Mouse (Mus musculus) forebrain, embryonic 12.5 days (tissue): Measurements from ENCODE around the gene Heatr5a. TPM values are rescaled to one million over a fixed set of nuclear protein-coding genes. Genes with fewer than 3 reads are reported as not detected.

Experiments
- ATAC-seq: fragments of 200-750 bp; cut with Nextera tagmentation; 2 replicates; pipeline ENCODE4 v1.8.0; 2017; ENCODE audit warnings: moderate TSS enrichment; ENCODE audit not compliant: low FRiP score
- H3K27ac ChIP-seq: fragments of 300-500 bp; sonication (generic); 2 replicates; pipeline ENCODE4 v1.5.1; 2016; ENCODE audit warnings: mild to moderate bottlenecking
- H3K27me3 ChIP-seq: fragments of 300-500 bp; sonication (generic); 2 replicates; pipeline ENCODE4 v1.6.1; 2016; ENCODE audit warnings: mild to moderate bottlenecking
- H3K36me3 ChIP-seq: fragments of 300-500 bp; sonication (generic); replicated peaks from 2 replicates; pipeline ENCODE4 v1.6.1; 2016; ENCODE audit warnings: mild to moderate bottlenecking
- H3K4me1 ChIP-seq: fragments of 300-500 bp; sonication (generic); 2 replicates; pipeline ENCODE4 v1.6.1; 2016
- H3K4me2 ChIP-seq: fragments of 300-500 bp; sonication (generic); 2 replicates; pipeline ENCODE4 v1.6.1; 2016; ENCODE audit warnings: mild to moderate bottlenecking, moderate library complexity
- H3K4me3 ChIP-seq: fragments of 300-500 bp; sonication (generic); replicated peaks from 2 replicates; pipeline ENCODE4 v1.5.1; 2016; ENCODE audit warnings: mild to moderate bottlenecking
- H3K9ac ChIP-seq: fragments of 300-500 bp; sonication (generic); 2 replicates; pipeline ENCODE4 v1.6.1; 2016; ENCODE audit warnings: mild to moderate bottlenecking
- H3K9me3 ChIP-seq: fragments of 300-500 bp; sonication (generic); 2 replicates; pipeline ENCODE4 v1.6.1; 2016
- WGBS: fragments of 180-500 bp; shearing (Covaris S2); methylation state at CpG from one replicate; pipeline ENCODE4 v1.1.7; 2016; 5-methylcytosine and 5-hydroxymethylcytosine counted together
- polyA plus RNA-seq: library from polyadenylated mRNA; unstranded; fragments of >200 nt; fragmentation: Nextera tagmentation; extraction: Ambion mirVana; gene quantifications from 2 replicates; pipeline ENCODE4 v1.2.1, GENCODE M21; 2016

The Heatr5a gene
- polyA plus RNA-seq, 1 experiment from 2014 or later = 12.6 TPM

- Histone ChIP-seq H3K4me2 (peak overlapping the region; percentile 68), H3K9ac (no peak overlapping the region), H3K27ac (no peak overlapping the region), H3K4me3 (peak overlapping the region; percentile 95; the same call in 1 of the 2 replicates), H3K27me3 (0 out of 2 replicates have a peak, but pooled peaks cover 2% of the 10 kb centered on the region), H3K4me1 (peaks cover 20% of the 10 kb centered on the region), H3K36me3 (0 out of 2 replicates have a peak, but pooled peaks cover 3% of the 10 kb centered on the region), H3K9me3 (no peaks in the 10 kb centered on the region)
- ATAC-seq = no peak
- 82% methylated on average over 1 of the region's 1 CpGs for WGBS
These were observed 140.4 kb downstream of the Heatr5a start for GRCm38 (mm10) chr12:51830671-51831070.

- Histone ChIP-seq H3K9me3 (no peaks in the 10 kb centered on the region), H3K9ac (peak overlapping the region; percentile 97), H3K4me1 (peaks cover 20% of the 10 kb centered on the region), H3K4me3 (peak overlapping the region; percentile 95), H3K4me2 (peak overlapping the region; percentile 68), H3K27me3 (0 out of 2 replicates have a peak, but pooled peaks cover 2% of the 10 kb centered on the region), H3K27ac (peak overlapping the region; percentile 99), H3K36me3 (peaks cover 8% of the 10 kb centered on the region)
- 2% methylated on average over 12 of the region's 12 CpGs for WGBS
- peak; percentile 5; the same call in 1 of the 2 replicates for ATAC-seq
These were observed 141.1 kb downstream of the Heatr5a start for GRCm38 (mm10) chr12:51830077-51830402.

GRCm38 (mm10) chr12:51829290-51830076 is 141.6 kb downstream of the Heatr5a start, which contains the start of gene Hectd1:
Gene Hectd1 (minus strand): TSS chr12:51829536.
- Histone ChIP-seq H3K4me3 (peak within 1 kb of the TSS; percentile 95), H3K4me1 (peaks cover 20% of the 10 kb centered on the region), H3K27ac (peak within 1 kb of the TSS; percentile 99), H3K4me2 (peak within 1 kb of the TSS; percentile 68), H3K9ac (peak within 1 kb of the TSS; percentile 97), H3K27me3 (0 out of 2 replicates have a peak, but pooled peaks cover 2% of the 10 kb centered on the region), H3K36me3 (peaks cover 13% of the 10 kb centered on the region), H3K9me3 (no peaks in the 10 kb centered on the region)
- peak; percentile 94 for ATAC-seq
- under 1% methylated on average over 80 of the region's 114 CpGs for WGBS

DNA sequence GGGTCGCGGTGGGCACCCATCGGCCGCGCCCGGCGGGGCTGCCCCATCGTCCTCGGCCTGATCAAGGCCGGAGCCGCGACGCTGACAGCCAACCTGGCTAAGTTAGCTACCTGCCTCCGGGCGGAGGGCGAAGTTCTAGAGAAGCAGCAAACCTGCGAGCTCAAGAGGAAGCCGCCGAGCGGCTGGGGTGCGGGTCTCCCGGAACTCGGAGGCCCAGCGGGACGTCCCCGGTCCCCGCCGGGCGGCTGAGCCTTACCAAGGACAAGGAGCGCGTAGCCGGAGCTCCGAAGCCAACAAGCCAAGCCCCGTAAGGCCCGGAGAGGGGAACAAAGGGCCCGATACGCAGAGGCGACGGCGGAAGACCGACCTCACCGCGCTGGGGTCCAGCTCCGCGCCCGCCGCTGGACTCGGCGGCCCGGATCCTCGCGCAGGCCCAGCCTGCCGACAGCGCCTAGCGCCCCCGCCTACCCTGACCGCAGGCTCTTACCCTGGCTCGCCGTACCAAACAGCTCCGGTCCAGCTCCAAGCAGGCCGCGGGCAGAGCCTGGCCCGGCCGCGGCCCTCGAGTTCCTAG is 142.3 kb downstream of the Heatr5a start:
- 0 out of 2 replicates have a peak, but pooled peaks cover 2% of the 10 kb centered on the region for H3K27me3 ChIP-seq
- peaks cover 20% of the 10 kb centered on the region for H3K4me1 ChIP-seq
- no peaks in the 10 kb centered on the region for H3K9me3 ChIP-seq
- H3K9ac ChIP-seq = peak overlapping the region; percentile 97
- peak overlapping the region; percentile 99 for H3K27ac ChIP-seq
- H3K4me3 ChIP-seq = peak overlapping the region; percentile 95
- H3K4me2 ChIP-seq = peak overlapping the region; percentile 68
- peak; percentile 18; the same call in 1 of the 2 replicates for ATAC-seq
- WGBS = under 1% methylated on average over 65 of the region's 66 CpGs
- peaks cover 18% of the 10 kb centered on the region for H3K36me3 ChIP-seq

- H3K9ac ChIP-seq = peak overlapping the region; percentile 97
- no peaks in the 10 kb centered on the region for H3K9me3 ChIP-seq
- peaks cover 18% of the 10 kb centered on the region for H3K36me3 ChIP-seq
- peak overlapping the region; percentile 68 for H3K4me2 ChIP-seq
- peak overlapping the region; percentile 95 for H3K4me3 ChIP-seq
- H3K27ac ChIP-seq = peak overlapping the region; percentile 99
- WGBS = 31% methylated on average over 6 of the region's 6 CpGs
- peaks cover 23% of the 10 kb centered on the region for H3K4me1 ChIP-seq
- 0 out of 2 replicates have a peak, but pooled peaks cover 2% of the 10 kb centered on the region for H3K27me3 ChIP-seq
- no peak for ATAC-seq
These were observed 143.0 kb downstream of the Heatr5a start for GRCm38 (mm10) chr12:51827958-51828650.

Other genes with a start within 250 kb of the Heatr5a start
- gene Hectd1, start 141.8 kb downstream of the Heatr5a start, polyA plus RNA-seq = 41.5 and 44.9 TPM in 2 replicates
- gene Dtd2, start 35.2 kb upstream of the Heatr5a start, polyA plus RNA-seq = 20.8 and 23.1 TPM in 2 replicates
- not detected in 2 replicates for gene Gpr33, start 56.7 kb upstream of the Heatr5a start, polyA plus RNA-seq
- gene Nubpl, start 126.4 kb upstream of the Heatr5a start, polyA plus RNA-seq = 14.3 and 16.6 TPM in 2 replicates